Mouse (Mus musculus) stomach, embryonic 16.5 days (tissue): Measurements from ENCODE around the gene Gm49320. TPM values are rescaled to one million over a fixed set of nuclear protein-coding genes. Genes with fewer than 3 reads are reported as not detected.

Experiments
- ATAC-seq: fragments of 200-750 bp; cut with Nextera tagmentation; 2 replicates; pipeline ENCODE4 v1.8.0; 2017; ENCODE audit warnings: moderate number of reproducible peaks, moderate TSS enrichment; ENCODE audit not compliant: insufficient read depth, low FRiP score
- H3K27ac ChIP-seq: fragments of 300-500 bp; sonication (generic); 2 replicates; pipeline ENCODE4 v1.5.1; 2014; ENCODE audit warnings: low read length
- H3K27me3 ChIP-seq: fragments of 300-500 bp; sonication (generic); 2 replicates; pipeline ENCODE4 v1.6.1; 2014; ENCODE audit warnings: low read length, control low read depth, mixed read lengths; ENCODE audit not compliant: control insufficient read depth, insufficient read depth
- H3K36me3 ChIP-seq: fragments of 300-500 bp; sonication (generic); 2 replicates; pipeline ENCODE4 v1.6.1; 2014; ENCODE audit warnings: low read length; ENCODE audit not compliant: control insufficient read depth, insufficient read depth
- H3K4me1 ChIP-seq: fragments of 300-500 bp; sonication (generic); 2 replicates; pipeline ENCODE4 v1.6.1; 2014; ENCODE audit warnings: low read length, control low read depth, mixed read lengths; ENCODE audit not compliant: control insufficient read depth, insufficient read depth
- H3K4me2 ChIP-seq: fragments of 300-500 bp; sonication (generic); 2 replicates; pipeline ENCODE4 v1.6.1; 2014; ENCODE audit warnings: low read depth, low read length, mixed read lengths
- H3K4me3 ChIP-seq: fragments of 300-500 bp; sonication (generic); replicated peaks from 2 replicates; pipeline ENCODE4 v1.5.1; 2014; ENCODE audit warnings: mild to moderate bottlenecking, low read length
- H3K9ac ChIP-seq: fragments of 300-500 bp; sonication (generic); 2 replicates; pipeline ENCODE4 v1.6.1; 2014; ENCODE audit warnings: low read length
- H3K9me3 ChIP-seq: fragments of 300-500 bp; sonication (generic); replicated peaks from 2 replicates; pipeline ENCODE4 v1.6.1; 2016; ENCODE audit warnings: low read length, control low read depth; ENCODE audit not compliant: control insufficient read depth
- WGBS: fragments of 180-500 bp; shearing (Covaris S2); extraction: QIAGEN DNeasy Blood & Tissue Kit; methylation state at CpG from one replicate; pipeline ENCODE4 v1.1.7; 2014; 5-methylcytosine and 5-hydroxymethylcytosine counted together
- polyA plus RNA-seq: library from polyadenylated mRNA; unstranded; fragments of >200 nt; fragmentation: Nextera tagmentation; extraction: Ambion mirVana; gene quantifications from 2 replicates; pipeline ENCODE4 v1.2.1, GENCODE M21; 2015

Gene Gm49320
- polyA plus RNA-seq, 1 experiment from 2014 or later = 0.79 TPM

DNA sequence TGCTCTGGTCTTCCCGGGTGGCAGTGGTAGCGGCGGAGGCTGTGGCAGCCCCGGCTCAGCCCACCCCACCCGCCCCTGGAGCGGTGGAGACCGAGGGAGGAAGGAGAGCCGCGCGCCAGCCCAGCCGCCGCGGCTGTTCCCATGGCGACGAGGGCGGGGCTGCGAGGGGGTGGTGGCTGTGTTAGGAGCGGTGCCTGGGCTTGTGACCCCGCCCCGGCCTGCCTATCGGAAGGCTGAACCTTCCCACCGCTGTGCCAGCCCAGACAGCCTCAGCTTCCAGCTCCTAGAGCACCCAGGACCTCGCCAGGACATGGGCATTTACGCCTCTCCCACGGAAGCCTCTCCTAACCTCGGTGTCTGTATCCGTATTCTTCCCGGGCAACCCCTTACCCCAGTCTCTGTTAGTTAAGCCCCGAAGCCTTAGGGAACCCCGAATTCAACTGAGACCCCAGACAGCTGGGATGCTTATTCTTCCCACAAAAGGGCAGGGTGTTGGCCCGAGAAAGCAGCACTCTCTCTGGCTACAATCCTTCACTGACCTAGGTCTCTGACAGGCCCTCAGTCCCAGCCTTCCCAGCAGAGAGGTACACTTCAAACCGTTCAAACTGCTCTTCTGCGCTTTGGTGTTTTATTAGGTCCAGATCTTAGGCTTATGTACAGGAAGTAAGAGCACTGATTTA, 20.6 kb downstream of the Gm49320 start, which contains the start of gene Ctxn1:
Gene Ctxn1, minus strand, starts transcription at position 150 of the 680 bp plus-strand sequence.
- Histone ChIP-seq H3K9me3 (no peaks in the 10 kb centered on the region), H3K27ac (peak within 1 kb of the TSS; percentile 78), H3K27me3 (no peaks in the 10 kb centered on the region), H3K4me1 (peaks cover 14% of the 10 kb centered on the region), H3K36me3 (peaks cover 13% of the 10 kb centered on the region), H3K4me2 (peak within 1 kb of the TSS; percentile 91), H3K9ac (peak within 1 kb of the TSS; percentile 80), H3K4me3 (peak within 1 kb of the TSS; percentile 79)
- ATAC-seq = peak; percentile 94
- 6% methylated on average over 30 of the region's 33 CpGs for WGBS

GRCm38 (mm10) chr8:4259805-4260170, 21.1 kb downstream of the Gm49320 start:
- peaks cover 13% of the 10 kb centered on the region for H3K4me1 ChIP-seq
- 90% methylated on average over 4 of the region's 4 CpGs for WGBS
- no peak overlapping the region for H3K4me3 ChIP-seq
- H3K9ac ChIP-seq = peak overlapping the region; percentile 12; the same call in 1 of the 2 replicates
- H3K27ac ChIP-seq = peak overlapping the region; percentile 78
- H3K36me3 ChIP-seq = peaks cover 13% of the 10 kb centered on the region
- no peaks in the 10 kb centered on the region for H3K27me3 ChIP-seq
- H3K4me2 ChIP-seq = no peak overlapping the region
- no peak for ATAC-seq
- H3K9me3 ChIP-seq = no peaks in the 10 kb centered on the region

- Histone ChIP-seq H3K9me3 (no peaks in the 10 kb centered on the region), H3K4me3 (no peak overlapping the region), H3K4me2 (no peak overlapping the region), H3K36me3 (peaks cover 26% of the 10 kb centered on the region; the same call in 1 of the 2 replicates), H3K27ac (no peak overlapping the region), H3K4me1 (peaks cover 7% of the 10 kb centered on the region), H3K9ac (no peak overlapping the region), H3K27me3 (no peaks in the 10 kb centered on the region)
- 85% methylated on average over 8 of the region's 8 CpGs for WGBS
- ATAC-seq = no peak
Measured at GRCm38 (mm10) chr8:4263105-4263791, 24.6 kb downstream of the Gm49320 start.

GRCm38 (mm10) chr8:4265160-4265914, 26.7 kb downstream of the Gm49320 start:
- peaks cover 27% of the 10 kb centered on the region; the same call in 1 of the 2 replicates for H3K36me3 ChIP-seq
- no peak overlapping the region for H3K4me3 ChIP-seq
- H3K27ac ChIP-seq = no peak overlapping the region
- H3K4me2 ChIP-seq = no peak overlapping the region
- H3K9ac ChIP-seq = no peak overlapping the region
- H3K4me1 ChIP-seq = no peaks in the 10 kb centered on the region
- no peak for ATAC-seq
- no peaks in the 10 kb centered on the region for H3K27me3 ChIP-seq
- 91% methylated on average over 15 of the region's 15 CpGs for WGBS
- H3K9me3 ChIP-seq = no peaks in the 10 kb centered on the region

GRCm38 (mm10) chr8:4267627-4268026, 29.0 kb downstream of the Gm49320 start:
- ATAC-seq = peak; percentile 29; the same call in 1 of the 2 replicates
- H3K36me3 ChIP-seq = peaks cover 28% of the 10 kb centered on the region; the same call in 1 of the 2 replicates

DNA sequence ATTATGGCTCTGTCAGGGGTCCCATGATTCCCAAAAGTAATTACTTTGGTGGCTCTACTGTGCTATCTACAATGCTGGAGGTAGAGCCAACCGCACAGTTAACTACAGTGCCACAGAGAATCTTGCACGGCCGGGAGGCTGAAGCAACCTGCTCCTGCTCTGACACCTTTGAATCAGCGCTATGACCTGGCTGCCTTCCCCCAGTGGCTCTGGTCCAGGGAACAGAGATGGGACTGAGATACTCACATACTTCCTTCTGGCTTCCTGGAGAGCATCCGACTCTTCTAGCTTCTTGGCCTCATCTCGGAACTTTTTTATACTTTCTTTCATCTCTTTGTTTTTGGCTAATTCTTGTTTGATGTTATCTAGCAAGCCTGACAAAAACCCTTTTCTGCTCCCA, 30.9 kb downstream of the Gm49320 start:
- H3K27me3 ChIP-seq = no peaks in the 10 kb centered on the region
- H3K36me3 ChIP-seq = peaks cover 26% of the 10 kb centered on the region; the same call in 1 of the 2 replicates
- H3K4me1 ChIP-seq = no peaks in the 10 kb centered on the region; the same call in 1 of the 2 replicates
- ATAC-seq = no peak
- H3K9me3 ChIP-seq = no peaks in the 10 kb centered on the region
- H3K4me2 ChIP-seq = no peak overlapping the region
- no peak overlapping the region for H3K4me3 ChIP-seq
- no peak overlapping the region for H3K27ac ChIP-seq
- WGBS = 87% methylated on average over 6 of the region's 6 CpGs
- no peak overlapping the region for H3K9ac ChIP-seq

More at GRCm38 (mm10) chr8:4267627-4268026, 29.0 kb downstream of the Gm49320 start:
- Histone ChIP-seq H3K27ac (no peak overlapping the region), H3K4me2 (no peak overlapping the region), H3K4me1 (no peaks in the 10 kb centered on the region), H3K27me3 (no peaks in the 10 kb centered on the region), H3K9me3 (no peaks in the 10 kb centered on the region), H3K9ac (no peak overlapping the region), H3K4me3 (no peak overlapping the region)
- WGBS = 74% methylated on average over 15 of the region's 15 CpGs

DNA sequence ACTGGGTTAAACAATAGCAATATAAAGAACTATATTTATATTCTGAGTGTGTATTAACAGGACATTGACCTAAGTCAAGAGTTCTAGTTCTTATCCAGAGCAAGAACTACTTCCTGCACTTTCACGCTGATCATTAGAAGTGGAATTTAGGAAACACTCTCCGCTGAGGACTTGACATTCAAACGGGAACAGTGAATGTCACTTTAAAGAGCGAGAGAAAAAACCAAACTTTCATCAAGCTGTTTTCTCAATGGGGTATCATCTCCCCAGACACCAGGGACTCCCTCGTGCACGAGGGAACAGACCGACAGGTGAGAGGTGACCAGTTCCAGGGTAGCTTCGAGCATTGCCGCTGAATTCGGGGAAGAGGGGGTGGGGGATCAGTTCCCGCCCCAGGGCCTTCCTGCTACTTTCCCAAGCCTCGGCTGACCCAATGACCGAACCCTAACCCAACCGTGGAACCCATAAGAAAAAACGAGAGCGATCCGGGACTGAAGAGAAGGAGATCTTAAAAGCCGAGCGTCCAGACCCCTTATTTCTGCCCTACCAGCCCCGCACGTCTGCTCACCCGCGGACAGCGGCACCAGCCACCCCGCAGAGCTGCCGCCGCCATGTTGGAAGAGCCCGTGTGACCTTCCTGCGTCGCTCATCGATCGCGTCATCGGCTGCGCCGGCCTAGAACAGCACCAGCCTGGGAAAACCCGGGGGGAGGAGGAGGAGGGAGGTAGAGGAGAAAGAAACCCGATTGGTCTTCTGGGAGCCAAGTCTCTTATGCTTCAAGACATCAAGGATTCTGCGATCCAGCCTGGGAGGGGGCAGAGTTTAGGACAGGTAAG, 36.8 kb downstream of the Gm49320 start, which contains the start of gene Timm44:
Gene Timm44, minus strand, starts transcription at position 639 of the 836 bp plus-strand sequence.
- H3K36me3 ChIP-seq = 0 out of 2 replicates have a peak, but pooled peaks cover 5% of the 10 kb centered on the region
- peak within 1 kb of the TSS; percentile 69 for H3K4me2 ChIP-seq
- peak within 1 kb of the TSS; percentile 78 for H3K4me3 ChIP-seq
- H3K27ac ChIP-seq = peak within 1 kb of the TSS; percentile 31; the same call in 1 of the 2 replicates
- under 1% methylated on average over 39 of the region's 39 CpGs for WGBS
- H3K9me3 ChIP-seq = no peaks in the 10 kb centered on the region
- peaks cover 5% of the 10 kb centered on the region for H3K4me1 ChIP-seq
- no peaks in the 10 kb centered on the region for H3K27me3 ChIP-seq
- H3K9ac ChIP-seq = peak within 1 kb of the TSS; percentile 80
- peak; percentile 98 for ATAC-seq

DNA sequence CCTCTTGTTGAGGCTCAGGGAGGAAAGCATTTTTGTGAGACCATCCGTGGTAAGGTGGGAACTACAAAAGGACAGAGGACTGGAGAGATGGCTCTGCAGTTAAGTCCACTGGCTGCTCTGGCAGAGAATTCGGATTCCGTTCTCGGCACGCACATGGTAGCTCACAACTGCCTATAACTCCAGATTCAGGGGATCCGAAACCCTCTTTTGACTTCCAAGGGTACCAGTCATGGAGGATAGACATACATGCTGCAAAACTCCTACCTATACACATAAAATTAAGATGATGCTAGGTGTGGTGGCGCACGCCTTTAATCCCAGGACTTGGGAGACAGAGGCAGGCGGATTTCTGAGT, 37.4 kb downstream of the Gm49320 start:
- 27% methylated on average over 9 of the region's 9 CpGs for WGBS
- 0 out of 2 replicates have a peak, but pooled peaks cover 5% of the 10 kb centered on the region for H3K36me3 ChIP-seq
- H3K4me2 ChIP-seq = peak overlapping the region; percentile 69
- H3K9ac ChIP-seq = peak overlapping the region; percentile 80
- peak overlapping the region; percentile 78 for H3K4me3 ChIP-seq
- peak; percentile 63; the same call in 1 of the 2 replicates for ATAC-seq
- H3K4me1 ChIP-seq = peaks cover 5% of the 10 kb centered on the region
- H3K9me3 ChIP-seq = no peaks in the 10 kb centered on the region
- H3K27me3 ChIP-seq = no peaks in the 10 kb centered on the region
- H3K27ac ChIP-seq = peak overlapping the region; percentile 31; the same call in 1 of the 2 replicates
